Mouse (Mus musculus) stomach, embryonic 16.5 days (tissue): ENCODE measurements at regions not wholly inside any gene's neighbourhood (a gene's known extent, or its start where the extent isn't known, plus 50 kb on each side); places are given as distances from the start of the nearest gene placed in this dataset.
A peak's percentile ranks its signal among the peaks of the same experiment; 100 is the strongest.

Experiments used
- ATAC-seq: fragments of 200-750 bp; cut with Nextera tagmentation; 2 replicates; pipeline ENCODE4 v1.8.0; 2017; ENCODE audit warnings: moderate number of reproducible peaks, moderate TSS enrichment; ENCODE audit not compliant: insufficient read depth, low FRiP score
- H3K27ac ChIP-seq: fragments of 300-500 bp; sonication (generic); 2 replicates; pipeline ENCODE4 v1.5.1; 2014; ENCODE audit warnings: low read length
- H3K27me3 ChIP-seq: fragments of 300-500 bp; sonication (generic); 2 replicates; pipeline ENCODE4 v1.6.1; 2014; ENCODE audit warnings: low read length, control low read depth, mixed read lengths; ENCODE audit not compliant: control insufficient read depth, insufficient read depth
- H3K36me3 ChIP-seq: fragments of 300-500 bp; sonication (generic); 2 replicates; pipeline ENCODE4 v1.6.1; 2014; ENCODE audit warnings: low read length; ENCODE audit not compliant: control insufficient read depth, insufficient read depth
- H3K4me1 ChIP-seq: fragments of 300-500 bp; sonication (generic); 2 replicates; pipeline ENCODE4 v1.6.1; 2014; ENCODE audit warnings: low read length, control low read depth, mixed read lengths; ENCODE audit not compliant: control insufficient read depth, insufficient read depth
- H3K4me2 ChIP-seq: fragments of 300-500 bp; sonication (generic); 2 replicates; pipeline ENCODE4 v1.6.1; 2014; ENCODE audit warnings: low read depth, low read length, mixed read lengths
- H3K4me3 ChIP-seq: fragments of 300-500 bp; sonication (generic); replicated peaks from 2 replicates; pipeline ENCODE4 v1.5.1; 2014; ENCODE audit warnings: mild to moderate bottlenecking, low read length
- H3K9ac ChIP-seq: fragments of 300-500 bp; sonication (generic); 2 replicates; pipeline ENCODE4 v1.6.1; 2014; ENCODE audit warnings: low read length
- H3K9me3 ChIP-seq: fragments of 300-500 bp; sonication (generic); replicated peaks from 2 replicates; pipeline ENCODE4 v1.6.1; 2016; ENCODE audit warnings: low read length, control low read depth; ENCODE audit not compliant: control insufficient read depth
- WGBS: fragments of 180-500 bp; shearing (Covaris S2); extraction: QIAGEN DNeasy Blood & Tissue Kit; methylation state at CpG from one replicate; pipeline ENCODE4 v1.1.7; 2014; 5-methylcytosine and 5-hydroxymethylcytosine counted together

- H3K9ac ChIP-seq: no peak overlapping the region
- ATAC-seq: no peak
- WGBS: 12% methylated on average over 2 of the region's 2 CpGs
- no peaks in the 10 kb centered on the region for H3K4me1 ChIP-seq
- H3K27me3 ChIP-seq: no peaks in the 10 kb centered on the region
- no peak overlapping the region for H3K4me2 ChIP-seq
- peaks cover 6% of the 10 kb centered on the region; the same call in 1 of the 2 replicates for H3K9me3 ChIP-seq
- no peak overlapping the region for H3K27ac ChIP-seq
- H3K36me3 ChIP-seq: no peaks in the 10 kb centered on the region
- no peak overlapping the region for H3K4me3 ChIP-seq
Observed at GRCm38 (mm10) chr4:81129874-81130273, 219.4 kb downstream of the Lurap1l start.

- Histone ChIP-seq H3K27ac (no peak overlapping the region), H3K9ac (no peak overlapping the region), H3K36me3 (no peaks in the 10 kb centered on the region), H3K4me1 (peaks cover 2% of the 10 kb centered on the region; the same call in 1 of the 2 replicates), H3K4me2 (no peak overlapping the region), H3K27me3 (no peaks in the 10 kb centered on the region), H3K4me3 (no peak overlapping the region), H3K9me3 (no peaks in the 10 kb centered on the region)
- ATAC-seq: no peak
- 82% methylated on average over 2 of the region's 2 CpGs for WGBS
Observed at GRCm38 (mm10) chr4:81173111-81173510, 262.7 kb downstream of the Lurap1l start.

- H3K4me1 ChIP-seq: peaks cover 7% of the 10 kb centered on the region; the same call in 1 of the 2 replicates
- no peak overlapping the region for H3K9ac ChIP-seq
- WGBS: 47% methylated on average over 11 of the region's 11 CpGs
- no peak overlapping the region for H3K4me2 ChIP-seq
- ATAC-seq: no peak
- H3K9me3 ChIP-seq: no peaks in the 10 kb centered on the region
- H3K27me3 ChIP-seq: no peaks in the 10 kb centered on the region
- no peak overlapping the region for H3K4me3 ChIP-seq
- no peaks in the 10 kb centered on the region for H3K36me3 ChIP-seq
- no peak overlapping the region for H3K27ac ChIP-seq
Observed at GRCm38 (mm10) chr4:81177443-81178041, 265.1 kb downstream of the Mpdz start.

GRCm38 (mm10) chr4:81178047-81178781 lies 264.4 kb downstream of the Mpdz start:
- Histone ChIP-seq H3K27ac (peak overlapping the region; percentile 25; the same call in 1 of the 2 replicates), H3K9ac (peak overlapping the region; percentile 27; the same call in 1 of the 2 replicates), H3K36me3 (no peaks in the 10 kb centered on the region), H3K4me1 (peaks cover 7% of the 10 kb centered on the region; the same call in 1 of the 2 replicates), H3K4me2 (no peak overlapping the region), H3K4me3 (no peak overlapping the region), H3K9me3 (no peaks in the 10 kb centered on the region), H3K27me3 (no peaks in the 10 kb centered on the region)
- 56% methylated on average over 14 of the region's 14 CpGs for WGBS
- ATAC-seq: peak; percentile 37; the same call in 1 of the 2 replicates

GRCm38 (mm10) chr4:81178782-81179135 lies 263.9 kb downstream of the Mpdz start:
- under 1% methylated on average over 12 of the region's 12 CpGs for WGBS
- Histone ChIP-seq H3K9ac (peak overlapping the region; percentile 27; the same call in 1 of the 2 replicates), H3K9me3 (no peaks in the 10 kb centered on the region), H3K4me1 (peaks cover 7% of the 10 kb centered on the region; the same call in 1 of the 2 replicates), H3K27ac (peak overlapping the region; percentile 25; the same call in 1 of the 2 replicates), H3K36me3 (no peaks in the 10 kb centered on the region), H3K4me2 (0 out of 2 replicates have a peak overlapping the region, but pooled peaks have one; percentile 22), H3K4me3 (no peak overlapping the region), H3K27me3 (no peaks in the 10 kb centered on the region)
- ATAC-seq: peak; percentile 78

- Histone ChIP-seq H3K27ac (no peak overlapping the region), H3K4me1 (no peaks in the 10 kb centered on the region), H3K4me2 (no peak overlapping the region), H3K9me3 (no peaks in the 10 kb centered on the region), H3K4me3 (no peak overlapping the region), H3K36me3 (no peaks in the 10 kb centered on the region), H3K27me3 (no peaks in the 10 kb centered on the region), H3K9ac (no peak overlapping the region)
- no peak for ATAC-seq
- 82% methylated on average over 1 of the region's 1 CpGs for WGBS
Observed at GRCm38 (mm10) chr4:81216123-81216522, 226.5 kb downstream of the Mpdz start.

GRCm38 (mm10) chr4:81217979-81218378 lies 224.6 kb downstream of the Mpdz start:
- Histone ChIP-seq H3K27ac (no peak overlapping the region), H3K4me3 (no peak overlapping the region), H3K9me3 (no peaks in the 10 kb centered on the region), H3K9ac (no peak overlapping the region), H3K27me3 (no peaks in the 10 kb centered on the region), H3K4me2 (peak overlapping the region; percentile 15; the same call in 1 of the 2 replicates), H3K4me1 (no peaks in the 10 kb centered on the region), H3K36me3 (no peaks in the 10 kb centered on the region)
- 37% methylated on average over 11 of the region's 11 CpGs for WGBS
- no peak for ATAC-seq

GRCm38 (mm10) chr4:81222034-81222433 lies 220.6 kb downstream of the Mpdz start:
- no peaks in the 10 kb centered on the region for H3K9me3 ChIP-seq
- H3K27me3 ChIP-seq: no peaks in the 10 kb centered on the region
- 72% methylated on average over 6 of the region's 6 CpGs for WGBS
- no peak overlapping the region for H3K4me2 ChIP-seq
- ATAC-seq: no peak
- no peaks in the 10 kb centered on the region for H3K36me3 ChIP-seq
- H3K4me3 ChIP-seq: no peak overlapping the region
- no peak overlapping the region for H3K27ac ChIP-seq
- H3K9ac ChIP-seq: no peak overlapping the region
- no peaks in the 10 kb centered on the region for H3K4me1 ChIP-seq

- no peaks in the 10 kb centered on the region for H3K9me3 ChIP-seq
- ATAC-seq: no peak
- WGBS: 52% methylated on average over 5 of the region's 5 CpGs
- no peak overlapping the region for H3K9ac ChIP-seq
- H3K36me3 ChIP-seq: no peaks in the 10 kb centered on the region
- H3K4me3 ChIP-seq: no peak overlapping the region
- H3K4me1 ChIP-seq: no peaks in the 10 kb centered on the region
- no peak overlapping the region for H3K27ac ChIP-seq
- H3K27me3 ChIP-seq: no peaks in the 10 kb centered on the region
- H3K4me2 ChIP-seq: no peak overlapping the region
Observed at GRCm38 (mm10) chr4:81222468-81223175, 220.0 kb downstream of the Mpdz start.
